Mouse (Mus musculus) heart, embryonic 12.5 days (tissue): ENCODE data around the gene Thnsl1. TPM values are rescaled to one million over a fixed set of nuclear protein-coding genes. Genes with fewer than 3 reads are reported as not detected.

Experiments used
- polyA plus RNA-seq: library from polyadenylated mRNA; unstranded; fragments of >200 nt; fragmentation: Nextera tagmentation; extraction: Ambion mirVana; gene quantifications from 2 replicates; pipeline ENCODE4 v1.2.1, GENCODE M21; 2016

Thnsl1 gene
- polyA plus RNA-seq, 1 experiment from 2014 or later = 8.8 TPM

Other genes with a start within 250 kb of the Thnsl1 start
- 28.2 and 32.2 TPM in 2 replicates for gene Arhgap21, start 236.8 kb upstream of the Thnsl1 start, polyA plus RNA-seq
- gene Enkur, start 359 bp upstream of the Thnsl1 start, polyA plus RNA-seq = 1.5 and 2.3 TPM in 2 replicates
- not detected in 2 replicates for gene Gpr158, start 161.8 kb downstream of the Thnsl1 start, polyA plus RNA-seq